7 mouse cellular contexts compared by ENCODE assay signal in genomic region chr13:98040628-98041150, GRCm38 (mm10).
A peak's percentile ranks its signal among the peaks of the same experiment; 100 is the strongest.
DNase-seq lines count a peak whose midpoint lies in the region; ATAC-seq and TF ChIP-seq lines count a peak whose summit lies in the region.

No protein-coding gene starts in this region.

- no peak overlapping the region for H3K27ac ChIP-seq in kidney, embryonic 14.5 days (ENCODE audit: low read depth, low read length)
- H3K27ac ChIP-seq in lung, embryonic 14.5 days (ENCODE audit: low read depth): no peak overlapping the region

- H3K4me3 ChIP-seq in kidney, embryonic 14.5 days (ENCODE audit: low read length): no peak overlapping the region
- H3K4me3 ChIP-seq in lung, embryonic 14.5 days (ENCODE audit: low read depth, low read length): no peak overlapping the region

- 78% methylated on average over 3 of the region's 3 CpGs for WGBS in kidney, embryonic 14.5 days
- WGBS in lung, embryonic 14.5 days: 58% methylated on average over 3 of the region's 3 CpGs

- TF ChIP-seq CTCF in lung, embryonic 14.5 days (IDR thresholded peaks at IDR 0.05; ENCODE audit: low read depth): peak; percentile 65

- no peaks in the 10 kb centered on the region for H3K27me3 ChIP-seq in kidney, embryonic 14.5 days (ENCODE audit: control insufficient read depth, insufficient read depth, low read length)
- H3K27me3 ChIP-seq in lung, embryonic 14.5 days (ENCODE audit: insufficient read depth, low read length): no peaks in the 10 kb centered on the region

- no peak overlapping the region for H3K9ac ChIP-seq in kidney, embryonic 14.5 days (ENCODE audit: low read depth, low read length)
- no peak overlapping the region for H3K9ac ChIP-seq in lung, embryonic 14.5 days

- no peaks in the 10 kb centered on the region for H3K36me3 ChIP-seq in kidney, embryonic 14.5 days (ENCODE audit: control insufficient read depth, insufficient read depth, low read length)
- H3K36me3 ChIP-seq in lung, embryonic 14.5 days (ENCODE audit: insufficient read depth): no peaks in the 10 kb centered on the region

- no peaks in the 10 kb centered on the region for H3K4me1 ChIP-seq in kidney, embryonic 14.5 days (ENCODE audit: control insufficient read depth, insufficient read depth, low read length)
- no peaks in the 10 kb centered on the region for H3K4me1 ChIP-seq in lung, embryonic 14.5 days (ENCODE audit: insufficient read depth)

- no peaks in the 10 kb centered on the region for H3K9me3 ChIP-seq in kidney, embryonic 14.5 days (ENCODE audit: control insufficient read depth, low read length)
- H3K9me3 ChIP-seq in lung, embryonic 14.5 days (ENCODE audit: low read depth, low read length): no peaks in the 10 kb centered on the region

- no peak overlapping the region for H3K4me2 ChIP-seq in kidney, embryonic 14.5 days (replicated peaks; ENCODE audit: low read depth, low read length)
- no peak overlapping the region for H3K4me2 ChIP-seq in lung, embryonic 14.5 days

- no peak for ATAC-seq in kidney, embryonic 14.5 days (ENCODE audit: low FRiP score, low TSS enrichment)
- no peak for ATAC-seq in lung, embryonic 14.5 days (ENCODE audit: insufficient read depth)

- peak; percentile 61 for DNase-seq in kidney, adult 18-20 months
- peak; percentile 5 for DNase-seq in MEL-GATA-1-ER (ENCODE audit: extremely low read depth, low read depth)
- DNase-seq in c-Kit-positive CD71-positive TER-119-negative erythroid progenitor cells, embryonic 14.5 days (ENCODE audit: low read depth): peak; percentile 25
- peak; percentile 69 for DNase-seq in lung, embryonic 14.5 days
- DNase-seq in neural tube, embryonic 10.5 days (ENCODE audit: extremely low spot score, low spot score): no peak
- no peak for DNase-seq in cerebellum, adult 11-12 months

Comparison
In these comparisons a context has a peak if more than half of its experiments do, and no peak if none do; other contexts are left out.
1. DNase-seq: peak in kidney, adult 18-20 months (single experiment), MEL-GATA-1-ER (single experiment), c-Kit-positive CD71-positive TER-119-negative erythroid progenitor cells, embryonic 14.5 days (single experiment) and lung, embryonic 14.5 days (single experiment); none in neural tube, embryonic 10.5 days (single experiment) and cerebellum, adult 11-12 months (single experiment).